Mouse (Mus musculus): Measurements from ENCODE around the gene Tekt3.

Gene Tekt3

GRCm38 (mm10) chr11:63066526-63066925 lies 5.1 kb downstream of the Tekt3 start:
- DNase-seq: no peak

- DNase-seq: no peak
Measured at GRCm38 (mm10) chr11:63070081-63070480, 8.6 kb downstream of the Tekt3 start.

- no peak for DNase-seq
Measured at GRCm38 (mm10) chr11:63084536-63084935, 23.1 kb downstream of the Tekt3 start.

GRCm38 (mm10) chr11:63088672-63089071 lies 27.2 kb downstream of the Tekt3 start:
- DNase-seq: no peak

- DNase-seq: no peak
Measured at GRCm38 (mm10) chr11:63090210-63090609, 28.8 kb downstream of the Tekt3 start.

- peak; percentile 37 for DNase-seq
Measured at GRCm38 (mm10) chr11:63090986-63091385, 29.5 kb downstream of the Tekt3 start.

GRCm38 (mm10) chr11:63092271-63092670 lies 30.8 kb downstream of the Tekt3 start:
- DNase-seq: no peak

GRCm38 (mm10) chr11:63093601-63094000 lies 32.1 kb downstream of the Tekt3 start:
- no peak for DNase-seq

- no peak for DNase-seq
Measured at GRCm38 (mm10) chr11:63094496-63094895, 33.0 kb downstream of the Tekt3 start.

GRCm38 (mm10) chr11:63098016-63098415 lies 36.6 kb downstream of the Tekt3 start:
- no peak for DNase-seq

- no peak for DNase-seq
Measured at GRCm38 (mm10) chr11:63099390-63099789, 37.9 kb downstream of the Tekt3 start.

- DNase-seq: peak; percentile 59
Measured at GRCm38 (mm10) chr11:63103256-63103655, 41.8 kb downstream of the Tekt3 start.

GRCm38 (mm10) chr11:63104026-63104425 lies 42.6 kb downstream of the Tekt3 start:
- no peak for DNase-seq

- DNase-seq: no peak
Measured at GRCm38 (mm10) chr11:63109230-63109775, 47.8 kb downstream of the Tekt3 start.

GRCm38 (mm10) chr11:63110329-63110728 lies 48.9 kb downstream of the Tekt3 start:
- DNase-seq: no peak

GRCm38 (mm10) chr11:63114807-63115641 lies 53.6 kb downstream of the Tekt3 start:
- DNase-seq: no peak

GRCm38 (mm10) chr11:63116652-63117051 lies 55.2 kb downstream of the Tekt3 start:
- no peak for DNase-seq

GRCm38 (mm10) chr11:63117266-63117665 lies 55.8 kb downstream of the Tekt3 start:
- DNase-seq: no peak

- no peak for DNase-seq
Measured at GRCm38 (mm10) chr11:63119791-63120190, 58.3 kb downstream of the Tekt3 start.

GRCm38 (mm10) chr11:63122249-63122648 lies 60.8 kb downstream of the Tekt3 start:
- DNase-seq: no peak

- DNase-seq: no peak
Measured at GRCm38 (mm10) chr11:63122776-63123350, 61.4 kb downstream of the Tekt3 start.

GRCm38 (mm10) chr11:63124316-63124715 lies 62.9 kb downstream of the Tekt3 start:
- no peak for DNase-seq

GRCm38 (mm10) chr11:63125832-63126456 lies 64.5 kb downstream of the Tekt3 start:
- DNase-seq: no peak

- DNase-seq: no peak
Measured at GRCm38 (mm10) chr11:63126976-63127375, 65.5 kb downstream of the Tekt3 start.
